Mouse (Mus musculus) lung, postnatal 0 days (tissue): ENCODE measurements around the gene Arhgap10.

Experiments
- CTCF ChIP-seq: IDR thresholded peaks from 2 replicates; pipeline ENCODE4 v1.5.1; 2016; ENCODE audit warnings: antibody characterized with exemption, mild to moderate bottlenecking
- EP300 ChIP-seq: IDR thresholded peaks from 2 replicates; pipeline ENCODE4 v1.6.1; 2016; ENCODE audit warnings: antibody characterized with exemption, mild to moderate bottlenecking, control low read depth

GRCm38 (mm10) chr8:77474614-77475013 lies 43.1 kb downstream of the Arhgap10 start:
- no peak for TF ChIP-seq CTCF
- no peak for TF ChIP-seq EP300
